Mouse (Mus musculus): ENCODE data around the gene Tuba4a. TPM values are rescaled to one million over a fixed set of nuclear protein-coding genes. Genes with fewer than 3 reads are reported as not detected.
"Not testable (repeated sequence)": the region's sequence is repeated elsewhere in the genome, so short reads cannot be mapped to it uniquely, and the experiment has no call there.

The Tuba4a gene
- polyA plus RNA-seq, 1 experiment from 2014 or later: 43.3 TPM

- no peak for ATAC-seq (ENCODE audit: extremely low read depth, insufficient number of reproducible peaks, low FRiP score, low TSS enrichment)
- 71% methylated on average over 3 of the region's 3 CpGs for WGBS
- no peaks in the 10 kb centered on the region; the same call in 1 of the 2 replicates for H3K36me3 ChIP-seq
Measured at GRCm38 (mm10) chr1:75250498-75250897, 30.8 kb upstream of the Tuba4a start.

GRCm38 (mm10) chr1:75248041-75248772, 28.5 kb upstream of the Tuba4a start:
- peak overlapping the region; percentile 28 for H3K4me2 ChIP-seq
- H3K27ac ChIP-seq (replicated peaks): peak overlapping the region; percentile 96
- peak overlapping the region; percentile 72 for H3K9ac ChIP-seq
- no peak overlapping the region for H3K4me3 ChIP-seq
- H3K27me3 ChIP-seq (replicated peaks): peaks cover 11% of the 10 kb centered on the region
- H3K4me1 ChIP-seq: peaks cover 40% of the 10 kb centered on the region
- H3K9me3 ChIP-seq: no peaks in the 10 kb centered on the region
- peak; percentile 39; the same call in 1 of the 2 replicates for ATAC-seq (ENCODE audit: extremely low read depth, insufficient number of reproducible peaks, low FRiP score, low TSS enrichment)
- peaks cover 11% of the 10 kb centered on the region for H3K36me3 ChIP-seq
- 28% methylated on average over 9 of the region's 9 CpGs for WGBS

More at GRCm38 (mm10) chr1:75250498-75250897, 30.8 kb upstream of the Tuba4a start:
- H3K4me3 ChIP-seq: no peak overlapping the region
- no peaks in the 10 kb centered on the region for H3K9me3 ChIP-seq
- no peak overlapping the region for H3K27ac ChIP-seq (replicated peaks)
- H3K27me3 ChIP-seq (replicated peaks): peaks cover 19% of the 10 kb centered on the region
- no peak overlapping the region for H3K4me2 ChIP-seq
- H3K9ac ChIP-seq: no peak overlapping the region
- peaks cover 40% of the 10 kb centered on the region for H3K4me1 ChIP-seq

GRCm38 (mm10) chr1:75247071-75247930, 27.6 kb upstream of the Tuba4a start:
- Histone ChIP-seq H3K27me3 (replicated peaks) (peaks cover 2% of the 10 kb centered on the region), H3K9me3 (no peaks in the 10 kb centered on the region), H3K27ac (replicated peaks) (peak overlapping the region; percentile 96), H3K36me3 (peaks cover 20% of the 10 kb centered on the region), H3K4me1 (peaks cover 40% of the 10 kb centered on the region), H3K4me2 (peak overlapping the region; percentile 28; the same call in 1 of the 2 replicates), H3K9ac (peak overlapping the region; percentile 72), H3K4me3 (no peak overlapping the region)
- no peak for ATAC-seq (ENCODE audit: extremely low read depth, insufficient number of reproducible peaks, low FRiP score, low TSS enrichment)
- 81% methylated on average over 16 of the region's 16 CpGs for WGBS

GRCm38 (mm10) chr1:75244836-75245235, 25.2 kb upstream of the Tuba4a start:
- Histone ChIP-seq H3K4me2 (no peak overlapping the region), H3K4me3 (no peak overlapping the region), H3K36me3 (peaks cover 45% of the 10 kb centered on the region), H3K27ac (replicated peaks) (no peak overlapping the region), H3K9ac (no peak overlapping the region), H3K9me3 (no peaks in the 10 kb centered on the region), H3K4me1 (peaks cover 32% of the 10 kb centered on the region), H3K27me3 (replicated peaks) (no peaks in the 10 kb centered on the region)
- 18% methylated on average over 4 of the region's 4 CpGs for whole genome bisulfite sequencing
- no peak for ATAC-seq (ENCODE audit: extremely low read depth, insufficient number of reproducible peaks, low FRiP score, low TSS enrichment)

GRCm38 (mm10) chr1:75244175-75244826, 24.6 kb upstream of the Tuba4a start:
- H3K36me3 ChIP-seq: peaks cover 50% of the 10 kb centered on the region
- no peak overlapping the region for H3K27ac ChIP-seq (replicated peaks)
- no peaks in the 10 kb centered on the region for H3K9me3 ChIP-seq
- no peak overlapping the region for H3K9ac ChIP-seq
- 87% methylated on average over 12 of the region's 12 CpGs for WGBS
- no peak for ATAC-seq (ENCODE audit: extremely low read depth, insufficient number of reproducible peaks, low FRiP score, low TSS enrichment)
- peaks cover 28% of the 10 kb centered on the region for H3K4me1 ChIP-seq
- H3K27me3 ChIP-seq (replicated peaks): no peaks in the 10 kb centered on the region
- no peak overlapping the region for H3K4me3 ChIP-seq
- H3K4me2 ChIP-seq: no peak overlapping the region

GRCm38 (mm10) chr1:75243411-75243810, 23.7 kb upstream of the Tuba4a start:
- Histone ChIP-seq H3K4me3 (no peak overlapping the region), H3K9me3 (no peaks in the 10 kb centered on the region), H3K4me1 (peaks cover 24% of the 10 kb centered on the region), H3K27me3 (replicated peaks) (no peaks in the 10 kb centered on the region), H3K4me2 (no peak overlapping the region), H3K27ac (replicated peaks) (no peak overlapping the region), H3K9ac (no peak overlapping the region), H3K36me3 (peaks cover 50% of the 10 kb centered on the region)
- ATAC-seq (ENCODE audit: extremely low read depth, insufficient number of reproducible peaks, low FRiP score, low TSS enrichment): no peak
- 85% methylated on average over 14 of the region's 14 CpGs for WGBS

GRCm38 (mm10) chr1:75239591-75239990, 19.9 kb upstream of the Tuba4a start:
- ATAC-seq (ENCODE audit: extremely low read depth, insufficient number of reproducible peaks, low FRiP score, low TSS enrichment): no peak
- no peaks in the 10 kb centered on the region for H3K27me3 ChIP-seq (replicated peaks)
- H3K36me3 ChIP-seq: peaks cover 50% of the 10 kb centered on the region
- no peak overlapping the region for H3K9ac ChIP-seq
- peaks cover 29% of the 10 kb centered on the region for H3K4me1 ChIP-seq
- no peak overlapping the region for H3K4me2 ChIP-seq
- 66% methylated on average over 10 of the region's 10 CpGs for WGBS
- H3K9me3 ChIP-seq: no peaks in the 10 kb centered on the region
- H3K4me3 ChIP-seq: no peak overlapping the region
- H3K27ac ChIP-seq (replicated peaks): no peak overlapping the region

GRCm38 (mm10) chr1:75236117-75237050, 16.7 kb upstream of the Tuba4a start, which contains the start of gene Dnajb2:
Gene Dnajb2 (plus strand): TSS chr1:75236406.
- Histone ChIP-seq H3K4me1 (peaks cover 35% of the 10 kb centered on the region), H3K9me3 (no peaks in the 10 kb centered on the region), H3K27me3 (replicated peaks) (no peaks in the 10 kb centered on the region; the same call in 1 of the 2 replicates), H3K4me2 (peak within 1 kb of the TSS; percentile 95), H3K27ac (replicated peaks) (peak within 1 kb of the TSS; percentile 94), H3K9ac (peak within 1 kb of the TSS; percentile 93), H3K36me3 (peaks cover 21% of the 10 kb centered on the region), H3K4me3 (peak within 1 kb of the TSS; percentile 83)
- peak; percentile 87 for ATAC-seq (ENCODE audit: extremely low read depth, insufficient number of reproducible peaks, low FRiP score, low TSS enrichment)
- under 1% methylated on average over 64 of the region's 64 CpGs for WGBS

GRCm38 (mm10) chr1:75234606-75235005, 14.9 kb upstream of the Tuba4a start:
- no peaks in the 10 kb centered on the region; the same call in 1 of the 2 replicates for H3K27me3 ChIP-seq (replicated peaks)
- no peak overlapping the region for H3K9ac ChIP-seq
- no peak overlapping the region for H3K4me3 ChIP-seq
- H3K27ac ChIP-seq (replicated peaks): peak overlapping the region; percentile 94; the same call in 1 of the 2 replicates
- H3K9me3 ChIP-seq: no peaks in the 10 kb centered on the region
- no peak for ATAC-seq (ENCODE audit: extremely low read depth, insufficient number of reproducible peaks, low FRiP score, low TSS enrichment)
- H3K4me2 ChIP-seq: peak overlapping the region; percentile 37
- peaks cover 35% of the 10 kb centered on the region for H3K4me1 ChIP-seq
- under 1% methylated on average over 8 of the region's 8 CpGs for WGBS
- H3K36me3 ChIP-seq: peaks cover 4% of the 10 kb centered on the region

GRCm38 (mm10) chr1:75232489-75232888, 12.8 kb upstream of the Tuba4a start:
- not testable (repeated sequence) for H3K4me3 ChIP-seq; H3K4me2 ChIP-seq; H3K27ac ChIP-seq (replicated peaks); H3K9me3 ChIP-seq; H3K27me3 ChIP-seq (replicated peaks); H3K36me3 ChIP-seq; ATAC-seq (ENCODE audit: extremely low read depth, insufficient number of reproducible peaks, low FRiP score, low TSS enrichment); H3K9ac ChIP-seq
- WGBS: 61% methylated on average over 4 of the region's 4 CpGs
- peaks cover 36% of the 10 kb centered on the region for H3K4me1 ChIP-seq
